Mouse (Mus musculus): ENCODE results near the gene Ccdc105.

DNA sequence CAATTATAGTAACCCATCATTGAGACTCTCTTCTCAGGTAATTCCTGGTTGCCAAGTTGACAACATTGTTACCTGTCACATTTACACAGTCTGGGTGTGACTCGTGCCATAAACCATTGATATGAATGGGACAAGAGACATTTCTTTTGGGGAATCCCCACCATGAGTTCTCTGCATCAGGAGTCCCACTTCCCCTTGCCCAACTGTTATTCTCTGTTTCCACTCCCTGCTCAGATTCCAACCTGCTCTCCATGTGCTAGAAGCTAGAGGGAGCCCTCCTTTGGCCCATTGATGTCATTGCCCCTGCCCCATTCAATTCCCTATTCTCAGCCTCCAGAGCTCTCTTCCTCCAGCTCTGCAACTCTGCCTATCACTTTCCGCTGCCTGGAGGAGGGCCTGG is 48.6 kb upstream of the Ccdc105 start:
- TF ChIP-seq POLR2A (IDR thresholded peaks at IDR 0.05; ENCODE audit: low read depth, low read length) (no peak), CTCF (IDR thresholded peaks at IDR 0.05; ENCODE audit: extremely low read depth, insufficient read depth, insufficient read length, insufficient replicate concordance) (no peak)
